Mouse (Mus musculus) heart, adult 2 months (tissue): ENCODE measurements around the gene Bend3. TPM values are rescaled to one million over a fixed set of nuclear protein-coding genes. Genes with fewer than 3 reads are reported as not detected.

Experiments used
- DNase-seq, 2 experiments: peaks; one replicate each; pipeline ENCODE4 v3.0.0; 2021
- H3K27ac ChIP-seq: fragments of 200-600 bp; 2 replicates; pipeline ENCODE4 v1.8.1; 2022
- H3K27me3 ChIP-seq: fragments of 200-500 bp; 2 replicates; pipeline ENCODE4 v1.6.1; 2012; ENCODE audit warnings: mild to moderate bottlenecking, low read length, inconsistent platforms, mixed read lengths; ENCODE audit not compliant: control insufficient read depth, insufficient read depth
- H3K36me3 ChIP-seq: fragments of 200-500 bp; 2 replicates; pipeline ENCODE4 v1.6.1; 2012; ENCODE audit warnings: low read length, inconsistent platforms; ENCODE audit not compliant: control insufficient read depth, insufficient read depth
- H3K4me1 ChIP-seq: fragments of 200-500 bp; 2 replicates; pipeline ENCODE4 v1.6.1; 2011; ENCODE audit warnings: low read length; ENCODE audit not compliant: control insufficient read depth, insufficient read depth
- H3K4me3 ChIP-seq: fragments of 200-600 bp; 2 replicates; pipeline ENCODE4 v1.8.1; 2022
- H3K79me2 ChIP-seq: fragments of 200-500 bp; replicated peaks from 2 replicates; pipeline ENCODE4 v1.6.1; 2012; ENCODE audit warnings: mild to moderate bottlenecking, inconsistent platforms, low read length, moderate library complexity, mixed read lengths; ENCODE audit not compliant: control insufficient read depth, insufficient read depth
- H3K9ac ChIP-seq: fragments of 200-500 bp; 2 replicates; pipeline ENCODE4 v1.6.1; 2012; ENCODE audit warnings: low read depth, mild to moderate bottlenecking, control low read depth, inconsistent platforms, low read length, mixed read lengths
- CTCF ChIP-seq: fragments of 200-600 bp; IDR thresholded peaks from 2 replicates; pipeline ENCODE4 v1.8.1; 2022; ENCODE audit warnings: antibody characterized with exemption, mild to moderate bottlenecking, moderate library complexity
- EP300 ChIP-seq: fragments of 200-500 bp; IDR thresholded peaks from 2 replicates; pipeline ENCODE4 v1.6.1; 2011; ENCODE audit warnings: low read depth, low read length, control low read depth; ENCODE audit not compliant: insufficient read depth
- POLR2A ChIP-seq: fragments of 200-500 bp; IDR thresholded peaks from 2 replicates; pipeline ENCODE4 v1.6.1; 2011; ENCODE audit warnings: mild to moderate bottlenecking, low read depth, low read length, control low read depth; ENCODE audit not compliant: insufficient read depth
- WGBS: fragments of 180-500 bp; shearing (Covaris S2); methylation state at CpG from one replicate; pipeline ENCODE4 v1.1.7; 2018; 5-methylcytosine and 5-hydroxymethylcytosine counted together
- intact Hi-C: fragments of 180-260 bp; cut with DNase I; formaldehyde crosslinking; loops from one replicate; pipeline ENCODE4 v1.15.1; 2025
- polyA plus RNA-seq: library from polyadenylated mRNA; depleted of rRNA; stranded (reverse); fragments of >200 nt; gene quantifications from 2 replicates; pipeline ENCODE4 v1.2.3, GENCODE M21; 2012
- total RNA-seq, 2 experiments: library from RNA; stranded (reverse); gene quantifications; 2 replicates each; pipeline ENCODE4 v1.2.3; 2021

Gene Bend3
- total and polyA plus RNA-seq, 3 experiments: 2.9 to 7.4 (median 5.2) TPM

GRCm38 (mm10) chr10:43462821-43463220 lies 15.8 kb upstream of the Bend3 start:
- Histone ChIP-seq H3K4me3 (no peak overlapping the region), H3K27ac (no peak overlapping the region), H3K27me3 (no peaks in the 10 kb centered on the region), H3K79me2 (no peaks in the 10 kb centered on the region), H3K4me1 (no peaks in the 10 kb centered on the region), H3K36me3 (no peaks in the 10 kb centered on the region), H3K9ac (no peak overlapping the region)
- WGBS: 68% methylated on average over 5 of the region's 5 CpGs
- TF ChIP-seq POLR2A: no peak
- TF ChIP-seq CTCF: no peak
- TF ChIP-seq EP300: no peak
- DNase-seq: no peak
- intact Hi-C loops: no loop called here

- Histone ChIP-seq H3K4me1 (no peaks in the 10 kb centered on the region), H3K27ac (no peak overlapping the region), H3K36me3 (no peaks in the 10 kb centered on the region), H3K79me2 (no peaks in the 10 kb centered on the region), H3K4me3 (no peak overlapping the region), H3K9ac (no peak overlapping the region), H3K27me3 (no peaks in the 10 kb centered on the region)
- intact Hi-C loops: no loop called here
- 68% methylated on average over 3 of the region's 3 CpGs for WGBS
- no peak for DNase-seq
- TF ChIP-seq EP300 (no peak), CTCF (no peak), POLR2A (no peak)
These were observed 15.4 kb upstream of the Bend3 start for GRCm38 (mm10) chr10:43463227-43463626.

- Histone ChIP-seq H3K27ac (no peak overlapping the region), H3K79me2 (no peaks in the 10 kb centered on the region), H3K27me3 (no peaks in the 10 kb centered on the region), H3K9ac (no peak overlapping the region), H3K4me3 (no peak overlapping the region), H3K4me1 (no peaks in the 10 kb centered on the region), H3K36me3 (no peaks in the 10 kb centered on the region)
- 82% methylated on average over 2 of the region's 2 CpGs for WGBS
- intact Hi-C loops: no loop called here
- DNase-seq: no peak
- no peak for TF ChIP-seq POLR2A
- TF ChIP-seq CTCF: no peak
- TF ChIP-seq EP300: no peak
These were observed 12.4 kb upstream of the Bend3 start for GRCm38 (mm10) chr10:43466223-43466622.

GRCm38 (mm10) chr10:43467659-43468058 lies 11.0 kb upstream of the Bend3 start:
- DNase-seq: no peak
- WGBS: 31% methylated on average over 13 of the region's 13 CpGs
- no peaks in the 10 kb centered on the region for H3K4me1 ChIP-seq
- H3K79me2 ChIP-seq: no peaks in the 10 kb centered on the region
- TF ChIP-seq EP300 (no peak), POLR2A (no peak), CTCF (no peak)
- no peaks in the 10 kb centered on the region for H3K27me3 ChIP-seq
- H3K4me3 ChIP-seq: no peak overlapping the region
- no peak overlapping the region for H3K9ac ChIP-seq
- no peaks in the 10 kb centered on the region for H3K36me3 ChIP-seq
- H3K27ac ChIP-seq: no peak overlapping the region
- intact Hi-C loops: no loop called here

GRCm38 (mm10) chr10:43468293-43468692 lies 10.3 kb upstream of the Bend3 start:
- Histone ChIP-seq H3K36me3 (no peaks in the 10 kb centered on the region), H3K9ac (no peak overlapping the region), H3K27me3 (no peaks in the 10 kb centered on the region), H3K4me1 (no peaks in the 10 kb centered on the region), H3K27ac (no peak overlapping the region), H3K79me2 (no peaks in the 10 kb centered on the region), H3K4me3 (no peak overlapping the region)
- TF ChIP-seq EP300 (no peak), CTCF (no peak), POLR2A (no peak)
- WGBS: 91% methylated on average over 6 of the region's 6 CpGs
- no peak for DNase-seq
- intact Hi-C loops: no loop called here

GRCm38 (mm10) chr10:43475376-43475775 lies 3.3 kb upstream of the Bend3 start:
- no peaks in the 10 kb centered on the region for H3K79me2 ChIP-seq
- H3K4me1 ChIP-seq: peaks cover under 1% of the 10 kb centered on the region
- no peak overlapping the region for H3K27ac ChIP-seq
- H3K9ac ChIP-seq: no peak overlapping the region
- H3K27me3 ChIP-seq: no peaks in the 10 kb centered on the region
- no peak for TF ChIP-seq POLR2A
- peak; percentile 64 for TF ChIP-seq CTCF
- no peak for TF ChIP-seq EP300
- intact Hi-C loops: loop anchor here (10.0 kb wide), 1 partner anchor 251 kb away; the partner anchor contains the start of gene Pdss2
- WGBS: 43% methylated on average over 4 of the region's 4 CpGs
- no peaks in the 10 kb centered on the region for H3K36me3 ChIP-seq
- DNase-seq: no peak
- no peak overlapping the region for H3K4me3 ChIP-seq
